Mouse (Mus musculus) activated CD4-positive, CD25-positive, alpha-beta regulatory T cell, adult 9 weeks (primary cell): ENCODE results near the gene Trim12c. TPM values are rescaled to one million over a fixed set of nuclear protein-coding genes. Genes with fewer than 3 reads are reported as not detected.

Experiments used
- polyA plus RNA-seq: library from polyadenylated mRNA; unstranded; fragments of 100-300 nt; shearing (Covaris generic); gene quantifications from one replicate; pipeline ENCODE4 v1.2.1, GENCODE M21; 2017

Gene Trim12c
- 27.4 TPM for polyA plus RNA-seq

GRCm38 (mm10) chr7:104352717-104353599 is at the start of gene Trim12c:
Trim12c (minus strand) TSS chr7:104353362.

GRCm38 (mm10) chr7:104400698-104401097 is 47.5 kb upstream of the Trim12c start, which contains the start of gene Trim30c:
Trim30c (minus strand) TSS chr7:104400837.

GRCm38 (mm10) chr7:104369736-104370414 is 16.7 kb upstream of the Trim12c start, which contains the start of gene Trim30b:
Trim30b (minus strand) TSS chr7:104369884.

GRCm38 (mm10) chr7:104329171-104329570 is 24.0 kb downstream of the Trim12c start, which contains the start of gene Trim34b:
Trim34b (plus strand) TSS chr7:104329471.

GRCm38 (mm10) chr7:104315369-104316080 is 37.6 kb downstream of the Trim12c start, which contains the start of gene Trim12a:
Trim12a (minus strand) TSS chr7:104315466.

Other genes starting within 250 kb of the Trim12c start
- not detected for gene Olfr646, start 248.5 kb downstream of the Trim12c start, polyA plus RNA-seq
- gene Ubqln5, start 223.5 kb downstream of the Trim12c start, polyA plus RNA-seq: not detected
- not detected for gene Olfr643, start 216.0 kb downstream of the Trim12c start, polyA plus RNA-seq
- not detected for gene Ubqln3, start 210.1 kb downstream of the Trim12c start, polyA plus RNA-seq
- not detected for gene Ubqlnl, start 202.8 kb downstream of the Trim12c start, polyA plus RNA-seq
- gene Olfm5, start 188.5 kb downstream of the Trim12c start, polyA plus RNA-seq: not detected
- gene Olfr648, start 170.0 kb downstream of the Trim12c start, polyA plus RNA-seq: not detected
- not detected for gene Olfr649, start 157.4 kb downstream of the Trim12c start, polyA plus RNA-seq
- 2.1 TPM for gene Trim6, start 134.6 kb downstream of the Trim12c start, polyA plus RNA-seq
- gene Trim34a, start 108.9 kb downstream of the Trim12c start, polyA plus RNA-seq: 64.7 TPM
- gene Trim5, start 65.3 kb downstream of the Trim12c start, polyA plus RNA-seq: 34.7 TPM
- 143 TPM for gene Trim12a, start 37.9 kb downstream of the Trim12c start, polyA plus RNA-seq
- 1.1 TPM for gene Trim34b, start 23.9 kb downstream of the Trim12c start, polyA plus RNA-seq
- 1.3 TPM for gene Trim30b, start 16.5 kb upstream of the Trim12c start, polyA plus RNA-seq
- 2.7 TPM for gene Trim30c, start 47.5 kb upstream of the Trim12c start, polyA plus RNA-seq
- 76.5 TPM for gene Trim30a, start 111.8 kb upstream of the Trim12c start, polyA plus RNA-seq
- 30.9 TPM for gene Trim30d, start 154.5 kb upstream of the Trim12c start, polyA plus RNA-seq
- not detected for gene Olfr651, start 196.8 kb upstream of the Trim12c start, polyA plus RNA-seq
- not detected for gene Olfr652, start 207.5 kb upstream of the Trim12c start, polyA plus RNA-seq
- not detected for gene Olfr653, start 224.0 kb upstream of the Trim12c start, polyA plus RNA-seq
- not detected for gene Olfr654, start 233.7 kb upstream of the Trim12c start, polyA plus RNA-seq
- gene Olfr655, start 248.4 kb upstream of the Trim12c start, polyA plus RNA-seq: not detected